Mouse (Mus musculus) intestine, embryonic 16.5 days (tissue): ENCODE data around the gene Hgd. TPM values are rescaled to one million over a fixed set of nuclear protein-coding genes. Genes with fewer than 3 reads are reported as not detected.
"Not testable (repeated sequence)": the region's sequence is repeated elsewhere in the genome, so short reads cannot be mapped to it uniquely, and the experiment has no call there.

Source experiments
- ATAC-seq: fragments of 200-750 bp; cut with Nextera tagmentation; 2 replicates; pipeline ENCODE4 v1.8.0; 2017; ENCODE audit warnings: moderate TSS enrichment, moderate library complexity
- H3K27ac ChIP-seq: fragments of 300-500 bp; sonication (generic); 2 replicates; pipeline ENCODE4 v1.5.1; 2014; ENCODE audit warnings: mild to moderate bottlenecking, low read length
- H3K27me3 ChIP-seq: fragments of 300-500 bp; sonication (generic); replicated peaks from 2 replicates; pipeline ENCODE4 v1.6.1; 2014; ENCODE audit warnings: low read length, control low read depth, mixed read lengths; ENCODE audit not compliant: control insufficient read depth, insufficient read depth
- H3K36me3 ChIP-seq: fragments of 300-500 bp; sonication (generic); 2 replicates; pipeline ENCODE4 v1.6.1; 2014; ENCODE audit warnings: low read length, control low read depth; ENCODE audit not compliant: control insufficient read depth, insufficient read depth
- H3K4me1 ChIP-seq: fragments of 300-500 bp; sonication (generic); 2 replicates; pipeline ENCODE4 v1.6.1; 2014; ENCODE audit warnings: low read length, control low read depth, mixed read lengths; ENCODE audit not compliant: control insufficient read depth, insufficient read depth
- H3K4me2 ChIP-seq: fragments of 300-500 bp; sonication (generic); 2 replicates; pipeline ENCODE4 v1.6.1; 2014; ENCODE audit warnings: low read depth, low read length, control low read depth
- H3K4me3 ChIP-seq: fragments of 300-500 bp; sonication (generic); 2 replicates; pipeline ENCODE4 v1.5.1; 2014; ENCODE audit warnings: mild to moderate bottlenecking, low read length
- H3K9ac ChIP-seq: fragments of 300-500 bp; sonication (generic); 2 replicates; pipeline ENCODE4 v1.6.1; 2014; ENCODE audit warnings: low read depth, low read length
- H3K9me3 ChIP-seq: fragments of 300-500 bp; sonication (generic); 2 replicates; pipeline ENCODE4 v1.6.1; 2016; ENCODE audit warnings: low read length, control low read depth; ENCODE audit not compliant: control insufficient read depth
- WGBS: fragments of 180-500 bp; shearing (Covaris S2); extraction: QIAGEN DNeasy Blood & Tissue Kit; methylation state at CpG from one replicate; pipeline ENCODE4 v1.1.7; 2014; 5-methylcytosine and 5-hydroxymethylcytosine counted together
- polyA plus RNA-seq: library from polyadenylated mRNA; unstranded; fragments of >200 nt; fragmentation: Nextera tagmentation; extraction: Ambion mirVana; gene quantifications from 2 replicates; pipeline ENCODE4 v1.2.1, GENCODE M21; 2015

Gene Hgd
- polyA plus RNA-seq, 1 experiment from 2014 or later = 1.2 TPM

DNA sequence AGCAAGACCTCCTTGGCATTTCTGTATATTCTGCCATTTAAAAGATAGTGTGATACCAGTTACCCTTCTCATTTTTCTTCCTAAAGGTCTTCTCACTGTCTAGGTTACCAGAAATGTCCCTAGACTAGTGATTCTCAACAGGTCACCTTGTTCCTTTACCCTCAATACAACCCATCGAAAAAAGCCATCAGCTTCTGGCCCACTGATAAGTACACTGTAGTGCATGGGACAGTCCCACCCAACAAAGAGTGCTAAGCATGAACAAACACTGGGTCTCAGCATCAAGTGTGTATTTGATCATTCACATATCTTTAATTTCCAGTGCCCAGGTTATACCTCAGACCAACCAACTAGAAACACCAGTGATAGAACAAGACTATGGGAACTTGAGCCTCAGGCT, 55.1 kb downstream of the Hgd start:
- 90% methylated on average over 1 of the region's 1 CpGs for WGBS
- no peak overlapping the region for H3K9ac ChIP-seq
- no peaks in the 10 kb centered on the region for H3K27me3 ChIP-seq
- no peak overlapping the region for H3K27ac ChIP-seq
- no peaks in the 10 kb centered on the region for H3K9me3 ChIP-seq
- no peak for ATAC-seq
- H3K4me3 ChIP-seq = no peak overlapping the region
- H3K36me3 ChIP-seq = no peaks in the 10 kb centered on the region
- H3K4me1 ChIP-seq = no peaks in the 10 kb centered on the region
- no peak overlapping the region for H3K4me2 ChIP-seq

DNA sequence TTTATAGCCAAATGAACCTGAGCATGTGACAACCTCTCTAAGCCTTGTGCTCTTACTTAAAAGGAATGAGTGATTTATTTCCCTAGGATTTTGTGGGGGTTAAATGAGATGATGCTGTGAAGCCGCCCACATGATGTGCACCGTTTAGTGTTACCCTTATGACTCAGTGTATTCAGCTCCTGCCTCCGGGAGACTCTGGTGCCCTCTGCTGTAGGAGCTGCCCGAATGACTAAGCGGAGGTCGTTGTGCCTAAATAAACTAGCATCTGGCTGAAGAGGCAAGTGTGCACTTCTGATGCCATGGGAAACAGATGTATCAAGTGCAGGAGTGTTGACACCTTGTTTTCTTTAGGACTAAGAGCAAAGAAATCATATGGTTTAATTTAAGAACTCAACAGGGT, 56.2 kb downstream of the Hgd start:
- H3K4me1 ChIP-seq = no peaks in the 10 kb centered on the region

DNA sequence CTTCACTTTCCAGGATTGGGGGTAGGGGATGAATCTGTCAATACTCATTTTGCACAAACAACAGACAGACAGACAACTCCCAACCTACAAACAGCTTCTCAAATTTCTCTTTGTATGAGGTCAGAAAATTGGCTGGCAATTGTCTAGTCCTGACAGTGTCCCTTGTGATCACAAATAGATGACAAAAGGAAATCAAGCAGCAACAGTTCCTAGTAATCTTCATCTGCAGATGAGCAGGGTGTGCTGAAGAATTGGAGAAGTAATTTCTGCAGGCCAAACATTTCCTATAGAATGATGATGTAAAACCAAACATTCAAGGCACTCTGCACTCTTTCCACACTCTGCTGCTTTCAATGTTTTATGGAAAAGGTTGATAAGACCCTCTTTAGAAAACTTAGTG, 57.8 kb downstream of the Hgd start:
- no peaks in the 10 kb centered on the region for H3K9me3 ChIP-seq
- no peak for ATAC-seq
- no peak overlapping the region for H3K9ac ChIP-seq
- H3K27me3 ChIP-seq = no peaks in the 10 kb centered on the region
- no peaks in the 10 kb centered on the region for H3K4me1 ChIP-seq
- no peak overlapping the region for H3K27ac ChIP-seq
- no peak overlapping the region for H3K4me3 ChIP-seq
- H3K4me2 ChIP-seq = no peak overlapping the region
- H3K36me3 ChIP-seq = no peaks in the 10 kb centered on the region

More for the DNA sequence above, 56.2 kb downstream of the Hgd start:
- no peak overlapping the region for H3K9ac ChIP-seq
- H3K4me3 ChIP-seq = no peak overlapping the region
- no peaks in the 10 kb centered on the region for H3K36me3 ChIP-seq
- ATAC-seq = no peak
- H3K9me3 ChIP-seq = no peaks in the 10 kb centered on the region
- no peak overlapping the region for H3K27ac ChIP-seq
- H3K4me2 ChIP-seq = no peak overlapping the region
- no peaks in the 10 kb centered on the region for H3K27me3 ChIP-seq
- WGBS = 52% methylated on average over 6 of the region's 6 CpGs

DNA sequence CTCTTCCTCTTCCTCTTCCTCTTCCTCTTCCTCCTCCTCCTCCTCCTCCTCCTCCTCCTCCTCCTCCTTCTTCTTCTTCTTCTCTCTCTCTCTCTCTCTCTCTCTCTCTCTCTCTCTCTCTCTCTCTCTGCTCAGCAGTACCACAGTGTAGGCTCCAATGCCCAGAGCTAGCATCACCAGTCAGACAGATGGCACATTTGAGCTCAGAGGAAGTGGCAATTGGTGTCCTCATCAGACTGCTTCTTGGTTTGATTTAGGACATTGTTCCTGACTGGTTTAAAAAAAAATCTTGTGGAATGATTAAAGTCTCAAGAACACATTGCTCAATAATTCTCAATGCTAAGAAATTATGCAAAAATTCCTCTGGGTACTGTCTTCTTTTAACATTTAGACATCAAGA, 60.6 kb downstream of the Hgd start:
- not testable (repeated sequence) for H3K9me3 ChIP-seq, H3K4me1 ChIP-seq, H3K9ac ChIP-seq, H3K27me3 ChIP-seq, ATAC-seq, H3K36me3 ChIP-seq, H3K4me3 ChIP-seq, H3K4me2 ChIP-seq, H3K27ac ChIP-seq

DNA sequence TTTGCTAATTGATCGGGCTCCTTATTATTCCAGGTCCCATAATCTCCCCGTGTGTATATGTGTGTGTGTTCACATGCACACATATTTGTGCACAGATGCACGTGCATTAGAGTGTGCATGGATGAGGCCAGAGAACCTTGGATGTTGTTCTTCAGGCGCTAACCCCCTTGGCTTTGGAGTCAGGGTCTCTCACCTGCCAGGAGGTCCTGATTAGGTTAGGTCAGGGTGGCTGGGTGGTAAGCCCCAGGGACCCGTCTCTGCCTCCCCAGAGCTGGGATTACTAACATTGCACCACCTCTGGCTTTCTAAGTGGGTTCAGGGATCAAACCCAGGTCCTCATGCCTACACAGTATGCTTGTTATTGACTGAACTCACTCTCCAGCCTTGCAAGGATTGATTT, 64.5 kb downstream of the Hgd start:
- H3K36me3 ChIP-seq = peaks cover 19% of the 10 kb centered on the region
- H3K27me3 ChIP-seq = no peaks in the 10 kb centered on the region
- ATAC-seq = no peak
- WGBS = 91% methylated on average over 5 of the region's 5 CpGs
- H3K4me1 ChIP-seq = no peaks in the 10 kb centered on the region
- H3K9ac ChIP-seq = no peak overlapping the region
- H3K4me2 ChIP-seq = no peak overlapping the region
- H3K4me3 ChIP-seq = no peak overlapping the region
- no peak overlapping the region for H3K27ac ChIP-seq
- H3K9me3 ChIP-seq = no peaks in the 10 kb centered on the region

DNA sequence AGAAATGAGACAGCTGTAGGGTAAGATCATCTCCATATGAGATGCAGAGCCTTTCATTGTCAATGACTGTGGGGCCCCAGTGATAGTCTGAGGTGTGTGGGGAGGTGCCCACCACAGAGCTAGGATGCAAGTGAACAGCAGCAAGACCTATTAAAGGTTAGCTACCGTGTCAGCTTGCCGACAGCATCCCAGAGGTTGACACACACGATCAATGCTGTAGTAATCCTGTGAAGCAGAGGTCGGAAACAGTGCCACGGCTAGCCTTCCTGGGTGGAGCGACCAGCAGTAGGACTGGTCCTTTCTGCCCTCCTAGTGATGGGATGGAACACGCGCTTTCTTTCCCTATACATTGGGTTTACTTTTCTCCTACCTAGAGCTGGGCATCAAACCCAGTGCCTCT, 65.3 kb downstream of the Hgd start:
- WGBS = 90% methylated on average over 8 of the region's 8 CpGs
- Histone ChIP-seq H3K27ac (no peak overlapping the region), H3K27me3 (no peaks in the 10 kb centered on the region), H3K4me1 (no peaks in the 10 kb centered on the region), H3K9me3 (no peaks in the 10 kb centered on the region), H3K4me2 (no peak overlapping the region), H3K9ac (no peak overlapping the region), H3K4me3 (no peak overlapping the region), H3K36me3 (peaks cover 19% of the 10 kb centered on the region)
- ATAC-seq = no peak

DNA sequence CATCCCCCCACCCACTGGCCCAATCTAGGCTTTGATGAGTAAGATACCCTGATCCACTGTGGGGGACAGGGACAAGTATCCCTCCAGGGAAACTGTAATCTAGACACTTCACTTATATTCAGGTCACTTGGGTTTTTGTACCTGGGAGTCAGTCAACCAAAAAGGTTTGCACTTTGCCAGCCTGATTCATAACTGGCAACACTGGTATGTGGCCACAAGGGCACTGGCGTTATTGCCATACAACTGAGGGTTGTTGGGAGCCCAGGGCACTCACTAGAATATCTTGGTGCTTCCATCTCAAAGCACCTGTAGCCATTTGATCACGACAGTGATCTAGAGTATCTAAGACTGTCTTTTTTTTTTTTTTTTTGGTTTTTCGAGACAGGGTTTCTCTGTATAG, 65.8 kb downstream of the Hgd start:
- no peaks in the 10 kb centered on the region for H3K4me1 ChIP-seq
- H3K9ac ChIP-seq = no peak overlapping the region
- peaks cover 19% of the 10 kb centered on the region for H3K36me3 ChIP-seq
- no peak overlapping the region for H3K27ac ChIP-seq
- H3K4me3 ChIP-seq = no peak overlapping the region
- no peak overlapping the region for H3K4me2 ChIP-seq
- H3K27me3 ChIP-seq = no peaks in the 10 kb centered on the region
- 91% methylated on average over 3 of the region's 3 CpGs for WGBS
- ATAC-seq = no peak
- no peaks in the 10 kb centered on the region for H3K9me3 ChIP-seq

DNA sequence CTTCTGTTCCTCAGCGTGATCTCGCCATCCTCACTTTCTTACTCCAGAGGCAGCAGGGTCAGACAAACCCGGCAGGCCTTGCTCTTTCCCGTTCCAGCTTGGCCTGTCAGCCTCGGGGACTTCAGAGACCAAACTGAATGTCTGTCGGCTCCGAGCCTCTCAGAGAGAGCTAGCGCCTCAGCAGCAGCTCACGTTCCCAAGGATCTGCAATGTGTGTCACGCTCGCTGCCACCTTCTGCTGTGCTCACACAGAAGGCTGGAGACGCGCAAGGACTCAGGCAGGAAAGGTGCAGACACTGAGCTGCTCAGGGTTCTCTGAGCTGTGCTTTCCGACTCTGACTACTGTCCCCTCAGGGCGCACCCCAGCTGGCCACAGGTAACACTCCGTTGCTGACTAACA, 67.1 kb downstream of the Hgd start:
- Histone ChIP-seq H3K4me3 (no peak overlapping the region), H3K36me3 (peaks cover 19% of the 10 kb centered on the region), H3K27ac (no peak overlapping the region), H3K9me3 (no peaks in the 10 kb centered on the region), H3K4me1 (no peaks in the 10 kb centered on the region), H3K27me3 (no peaks in the 10 kb centered on the region), H3K4me2 (no peak overlapping the region), H3K9ac (no peak overlapping the region)
- no peak for ATAC-seq
- 89% methylated on average over 16 of the region's 16 CpGs for WGBS

DNA sequence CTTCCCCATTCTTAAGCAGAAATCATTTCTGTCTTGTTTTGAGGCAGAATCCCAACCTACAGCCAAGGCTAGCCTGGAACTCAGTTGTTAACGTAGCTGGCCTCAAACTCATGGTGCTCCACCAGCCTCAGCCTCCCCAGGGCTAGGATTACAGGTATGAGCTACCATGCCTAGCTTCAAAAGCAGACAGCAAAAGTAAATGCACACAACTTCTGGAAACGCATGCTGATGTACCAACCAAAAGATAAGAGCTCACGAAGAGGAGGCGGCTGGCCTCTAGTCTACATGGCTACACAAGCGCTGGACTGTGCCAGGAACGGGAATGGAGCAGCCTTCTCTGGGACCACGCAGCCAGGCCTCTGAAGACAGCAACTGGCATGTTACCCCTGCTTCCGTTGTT, 68.0 kb downstream of the Hgd start:
- 90% methylated on average over 8 of the region's 8 CpGs for WGBS
- Histone ChIP-seq H3K9me3 (no peaks in the 10 kb centered on the region), H3K4me2 (no peak overlapping the region), H3K4me3 (no peak overlapping the region), H3K9ac (no peak overlapping the region), H3K36me3 (peaks cover 19% of the 10 kb centered on the region), H3K27me3 (no peaks in the 10 kb centered on the region), H3K27ac (no peak overlapping the region), H3K4me1 (peaks cover 7% of the 10 kb centered on the region)
- no peak for ATAC-seq

DNA sequence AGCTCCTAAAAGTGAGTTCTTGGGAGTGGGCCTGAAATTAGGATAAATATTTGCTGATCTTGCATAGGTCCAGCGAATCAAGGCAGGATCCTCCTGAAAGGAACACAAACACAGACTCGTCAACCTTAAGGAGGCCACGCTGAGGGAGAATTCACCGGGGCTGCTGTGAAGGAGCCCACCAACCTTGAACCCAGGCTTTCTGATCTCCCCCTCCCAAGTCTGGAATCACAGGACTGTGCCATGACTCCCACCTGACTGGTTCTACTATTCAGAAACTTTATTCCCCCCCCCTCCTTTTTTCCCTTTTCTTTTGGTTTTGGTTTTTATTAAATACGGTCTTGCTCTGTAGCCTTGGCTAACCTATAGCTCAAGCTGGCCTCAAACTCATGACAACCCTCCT, 69.1 kb downstream of the Hgd start:
- no peak for ATAC-seq
- no peak overlapping the region for H3K9ac ChIP-seq
- 67% methylated on average over 5 of the region's 5 CpGs for WGBS

More for the DNA sequence above, 69.1 kb downstream of the Hgd start:
- H3K4me1 ChIP-seq = peaks cover 10% of the 10 kb centered on the region
- H3K27ac ChIP-seq = no peak overlapping the region
- peaks cover 19% of the 10 kb centered on the region for H3K36me3 ChIP-seq
- no peak overlapping the region for H3K4me3 ChIP-seq
- no peaks in the 10 kb centered on the region for H3K9me3 ChIP-seq
- no peaks in the 10 kb centered on the region for H3K27me3 ChIP-seq
- no peak overlapping the region for H3K4me2 ChIP-seq
